Mouse (Mus musculus): ENCODE results near the gene Atp5e. TPM values are rescaled to one million over a fixed set of nuclear protein-coding genes. Genes with fewer than 3 reads are reported as not detected.

Gene Atp5e
- 1,098 and 1,156 TPM in 2 replicates for polyA plus RNA-seq (2015; fragmentation: Nextera tagmentation; extraction: Ambion mirVana)

DNA sequence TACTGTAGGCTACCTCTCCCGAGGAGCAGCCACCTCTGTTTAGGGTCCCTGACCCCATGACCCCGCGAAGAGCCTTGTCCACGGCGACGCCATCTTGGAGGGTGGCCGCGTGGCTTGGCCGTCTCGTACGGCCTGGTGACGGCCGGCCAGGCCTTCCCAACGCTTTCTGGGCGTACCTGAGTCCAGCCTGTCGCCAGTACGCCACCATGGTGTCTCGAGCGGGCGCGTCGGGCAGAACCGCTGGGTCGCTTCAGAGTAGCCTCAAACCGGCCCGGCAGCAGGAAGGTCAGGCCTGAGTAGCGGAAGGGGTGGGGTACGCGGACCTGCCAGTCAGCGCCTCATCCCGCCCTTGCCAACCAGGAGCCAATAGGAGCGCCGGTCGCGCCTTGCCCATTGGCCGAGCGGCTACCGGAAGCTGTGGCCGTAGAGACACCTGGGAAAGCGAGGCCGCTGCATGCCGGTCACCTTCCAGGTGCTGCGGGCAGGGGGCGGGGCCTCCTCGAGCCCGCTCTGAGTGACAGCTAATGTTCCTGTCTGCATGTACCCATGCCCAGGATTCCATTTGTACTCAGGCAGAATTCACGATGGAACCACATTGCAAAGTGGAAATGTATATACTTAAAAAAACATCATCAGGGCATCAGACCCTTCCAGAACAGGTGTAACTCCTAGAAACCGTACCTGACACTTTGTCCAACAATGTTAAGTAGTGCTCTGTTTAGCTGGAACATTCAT, at the start of gene Atp5e:
Gene Atp5e, minus strand, starts transcription at position 317 of the 735 bp plus-strand sequence.
- peak within 1 kb of the TSS; percentile 83 for H3K27ac ChIP-seq
- H3K4me3 ChIP-seq (replicated peaks; ENCODE audit: low read depth, low read length), result peak within 1 kb of the TSS; percentile 66
- WGBS, result 2% methylated on average over 48 of the region's 48 CpGs
- H3K4me2 ChIP-seq (ENCODE audit: low read length), result peak within 1 kb of the TSS; percentile 98
- DNase-seq (ENCODE audit: low spot score) (peak; percentile 98), ATAC-seq (replicated peaks; ENCODE audit: low FRiP score, low read depth) (peak; percentile 100)
- H3K27me3 ChIP-seq (ENCODE audit: insufficient read depth, low read length), result no peaks in the 10 kb centered on the region
- H3K4me1 ChIP-seq (replicated peaks; ENCODE audit: insufficient read depth, low read length), result no peaks in the 10 kb centered on the region
- TF ChIP-seq CTCF (IDR thresholded peaks at IDR 0.05; ENCODE audit: low read depth), result no peak; the same call in 1 of the 2 replicates
- H3K9ac ChIP-seq (ENCODE audit: low read depth, low read length), result peak within 1 kb of the TSS; percentile 74
- H3K36me3 ChIP-seq (ENCODE audit: insufficient read depth, low read length), result peaks cover 26% of the 10 kb centered on the region
- no peaks in the 10 kb centered on the region for H3K9me3 ChIP-seq (replicated peaks; ENCODE audit: low read length)

DNA sequence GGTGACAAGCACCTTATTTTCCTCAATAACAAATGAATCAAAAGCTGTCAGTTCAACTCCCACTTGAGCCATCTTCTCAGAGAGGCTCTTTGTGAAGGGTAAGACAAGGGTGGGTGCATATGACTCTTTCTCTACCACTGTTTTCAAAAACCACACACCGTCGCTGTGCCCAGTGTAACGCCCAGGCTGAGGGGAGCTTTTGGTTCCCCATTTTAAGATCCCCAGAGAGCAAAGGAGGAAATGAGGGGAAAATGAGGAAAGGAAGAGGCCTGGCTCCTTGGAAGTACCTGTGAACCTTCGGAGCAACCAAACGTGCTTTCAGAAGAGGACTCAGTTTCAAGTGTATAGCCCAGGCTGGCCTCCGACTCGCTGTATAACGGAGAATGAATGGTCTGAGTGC, 45.9 kb upstream of the Atp5e start:
- Histone ChIP-seq H3K27me3 (ENCODE audit: insufficient read depth, low read length) (no peaks in the 10 kb centered on the region), H3K4me2 (ENCODE audit: low read length) (no peak overlapping the region), H3K27ac (no peak overlapping the region), H3K9ac (ENCODE audit: low read depth, low read length) (no peak overlapping the region), H3K4me1 (replicated peaks; ENCODE audit: insufficient read depth, low read length) (no peaks in the 10 kb centered on the region), H3K4me3 (replicated peaks; ENCODE audit: low read depth, low read length) (no peak overlapping the region), H3K36me3 (ENCODE audit: insufficient read depth, low read length) (no peaks in the 10 kb centered on the region), H3K9me3 (replicated peaks; ENCODE audit: low read length) (no peaks in the 10 kb centered on the region)
- no peak for TF ChIP-seq CTCF (IDR thresholded peaks at IDR 0.05; ENCODE audit: low read depth)
- WGBS, result 85% methylated on average over 8 of the region's 8 CpGs
- ATAC-seq (replicated peaks; ENCODE audit: low FRiP score, low read depth) (no peak), DNase-seq (ENCODE audit: low spot score) (no peak)

DNA sequence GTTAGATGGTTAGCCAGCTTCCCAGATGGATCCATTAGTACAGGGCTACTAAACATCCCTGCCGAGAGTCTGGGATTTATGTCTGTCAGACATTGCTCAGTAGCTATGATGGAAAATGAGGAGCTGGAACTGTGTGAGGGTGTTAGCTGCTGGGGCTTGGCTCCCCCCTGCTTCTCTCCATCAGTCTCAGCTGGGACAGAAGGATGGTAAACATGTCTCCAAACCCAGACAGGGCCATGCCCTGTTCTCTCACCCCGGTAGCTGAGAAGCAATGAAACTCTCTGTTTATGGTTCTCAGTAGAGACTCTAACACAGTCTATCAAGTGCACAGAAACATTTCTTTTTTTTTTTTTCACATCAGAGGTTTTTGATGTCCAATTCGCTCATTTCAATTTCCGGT, 44.1 kb upstream of the Atp5e start:
- no peaks in the 10 kb centered on the region for H3K4me1 ChIP-seq (replicated peaks; ENCODE audit: insufficient read depth, low read length)
- no peak overlapping the region for H3K9ac ChIP-seq (ENCODE audit: low read depth, low read length)
- no peak overlapping the region for H3K4me3 ChIP-seq (replicated peaks; ENCODE audit: low read depth, low read length)
- no peak for DNase-seq (ENCODE audit: low spot score)
- H3K36me3 ChIP-seq (ENCODE audit: insufficient read depth, low read length), result no peaks in the 10 kb centered on the region
- H3K27me3 ChIP-seq (ENCODE audit: insufficient read depth, low read length), result no peaks in the 10 kb centered on the region
- TF ChIP-seq CTCF (IDR thresholded peaks at IDR 0.05; ENCODE audit: low read depth), result no peak
- no peaks in the 10 kb centered on the region for H3K9me3 ChIP-seq (replicated peaks; ENCODE audit: low read length)
- H3K4me2 ChIP-seq (ENCODE audit: low read length), result no peak overlapping the region
- H3K27ac ChIP-seq, result no peak overlapping the region
- WGBS, result 65% methylated on average over 4 of the region's 4 CpGs
- ATAC-seq (replicated peaks; ENCODE audit: low FRiP score, low read depth), result no peak

DNA sequence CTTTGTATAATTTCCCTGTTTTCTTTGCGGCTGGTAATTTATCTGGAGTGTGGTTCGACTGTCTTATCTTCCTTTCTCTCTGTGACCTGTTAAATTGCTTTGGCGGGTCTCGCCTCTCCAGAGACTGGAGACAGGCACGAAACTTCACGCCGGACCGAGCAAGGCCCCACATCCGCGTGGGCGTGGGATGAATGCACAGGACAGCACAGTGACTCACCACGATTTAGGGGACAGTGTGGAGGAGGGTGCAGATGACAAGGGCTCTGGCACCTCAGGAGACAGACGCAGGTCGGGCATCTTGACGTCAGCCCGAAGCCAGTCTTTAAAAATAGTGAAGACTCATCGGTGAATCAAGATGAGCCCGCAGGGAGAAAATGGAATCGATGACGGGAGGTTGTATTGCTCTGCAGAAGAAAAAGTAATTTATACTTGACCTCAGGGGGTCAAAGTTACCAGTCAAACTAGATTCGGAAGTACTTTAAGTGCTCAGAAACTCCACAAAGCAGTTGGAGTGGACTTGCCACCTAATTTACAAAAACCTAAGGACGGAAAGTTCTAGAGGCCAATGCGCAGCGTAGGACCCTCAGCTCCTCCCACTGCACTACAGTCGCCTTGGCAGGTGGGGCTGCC, 39.0 kb upstream of the Atp5e start:
- no peak; the same call in 1 of the 2 replicates for ATAC-seq (replicated peaks; ENCODE audit: low FRiP score, low read depth)
- WGBS, result 38% methylated on average over 25 of the region's 25 CpGs
- no peaks in the 10 kb centered on the region for H3K9me3 ChIP-seq (replicated peaks; ENCODE audit: low read length)
- H3K27me3 ChIP-seq (ENCODE audit: insufficient read depth, low read length), result no peaks in the 10 kb centered on the region
- peak overlapping the region; percentile 32; the same call in 1 of the 2 replicates for H3K4me2 ChIP-seq (ENCODE audit: low read length)
- no peak overlapping the region for H3K9ac ChIP-seq (ENCODE audit: low read depth, low read length)
- no peak overlapping the region for H3K27ac ChIP-seq
- no peaks in the 10 kb centered on the region for H3K4me1 ChIP-seq (replicated peaks; ENCODE audit: insufficient read depth, low read length)
- no peak for TF ChIP-seq CTCF (IDR thresholded peaks at IDR 0.05; ENCODE audit: low read depth)
- no peaks in the 10 kb centered on the region for H3K36me3 ChIP-seq (ENCODE audit: insufficient read depth, low read length)
- DNase-seq (ENCODE audit: low spot score), result peak; percentile 35
- H3K4me3 ChIP-seq (replicated peaks; ENCODE audit: low read depth, low read length), result no peak overlapping the region

- Histone ChIP-seq H3K27ac (no peak overlapping the region), H3K36me3 (ENCODE audit: insufficient read depth, low read length) (no peaks in the 10 kb centered on the region), H3K9me3 (replicated peaks; ENCODE audit: low read length) (no peaks in the 10 kb centered on the region), H3K4me2 (ENCODE audit: low read length) (no peak overlapping the region), H3K4me3 (replicated peaks; ENCODE audit: low read depth, low read length) (no peak overlapping the region), H3K4me1 (replicated peaks; ENCODE audit: insufficient read depth, low read length) (no peaks in the 10 kb centered on the region), H3K9ac (ENCODE audit: low read depth, low read length) (no peak overlapping the region), H3K27me3 (ENCODE audit: insufficient read depth, low read length) (no peaks in the 10 kb centered on the region)
- no peak for TF ChIP-seq CTCF (IDR thresholded peaks at IDR 0.05; ENCODE audit: low read depth)
- DNase-seq (ENCODE audit: low spot score), result peak; percentile 26
- 0 out of 2 replicates have a peak, but pooled peaks have one; percentile 54 for ATAC-seq (replicated peaks; ENCODE audit: low FRiP score, low read depth)
- 36% methylated on average over 5 of the region's 5 CpGs for WGBS
Measured at GRCm38 (mm10) chr2:174502321-174502720, 38.4 kb upstream of the Atp5e start.

DNA sequence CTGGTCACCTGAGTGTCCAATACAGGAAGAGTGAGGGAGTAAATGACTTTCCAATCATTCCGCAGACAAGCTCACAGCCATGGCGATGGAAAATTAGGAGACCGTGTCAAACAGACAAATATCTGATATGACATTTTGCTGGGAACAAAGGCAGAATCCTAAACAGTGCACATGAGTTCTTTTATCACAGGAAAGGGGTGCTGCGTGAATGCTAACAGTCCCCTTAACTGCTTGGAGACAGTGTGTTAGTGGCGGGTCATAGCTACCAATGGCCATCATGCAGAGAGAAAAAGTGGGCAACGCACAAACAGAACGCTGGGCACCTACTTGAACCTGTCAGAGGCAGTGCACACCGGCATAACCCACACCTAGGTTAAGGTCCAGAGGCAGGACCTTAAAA, 37.6 kb upstream of the Atp5e start:
- DNase-seq (ENCODE audit: low spot score), result no peak
- Histone ChIP-seq H3K27me3 (ENCODE audit: insufficient read depth, low read length) (no peaks in the 10 kb centered on the region), H3K9me3 (replicated peaks; ENCODE audit: low read length) (no peaks in the 10 kb centered on the region), H3K4me1 (replicated peaks; ENCODE audit: insufficient read depth, low read length) (no peaks in the 10 kb centered on the region), H3K4me2 (ENCODE audit: low read length) (no peak overlapping the region), H3K9ac (ENCODE audit: low read depth, low read length) (no peak overlapping the region), H3K4me3 (replicated peaks; ENCODE audit: low read depth, low read length) (no peak overlapping the region), H3K27ac (no peak overlapping the region), H3K36me3 (ENCODE audit: insufficient read depth, low read length) (no peaks in the 10 kb centered on the region)
- no peak for ATAC-seq (replicated peaks; ENCODE audit: low FRiP score, low read depth)
- no peak for TF ChIP-seq CTCF (IDR thresholded peaks at IDR 0.05; ENCODE audit: low read depth)
- 92% methylated on average over 8 of the region's 8 CpGs for WGBS

Data from kidney, postnatal 0 days (tissue).